Mouse (Mus musculus) frontal cortex, postnatal 14 days (tissue): ENCODE measurements around the gene Phykpl.

Source experiments
- DNase-seq, 2 experiments: peaks; one replicate each; pipeline ENCODE4 v3.0.0; 2022; ENCODE audit warnings: low spot score in 2 of 2

Gene Phykpl

DNA sequence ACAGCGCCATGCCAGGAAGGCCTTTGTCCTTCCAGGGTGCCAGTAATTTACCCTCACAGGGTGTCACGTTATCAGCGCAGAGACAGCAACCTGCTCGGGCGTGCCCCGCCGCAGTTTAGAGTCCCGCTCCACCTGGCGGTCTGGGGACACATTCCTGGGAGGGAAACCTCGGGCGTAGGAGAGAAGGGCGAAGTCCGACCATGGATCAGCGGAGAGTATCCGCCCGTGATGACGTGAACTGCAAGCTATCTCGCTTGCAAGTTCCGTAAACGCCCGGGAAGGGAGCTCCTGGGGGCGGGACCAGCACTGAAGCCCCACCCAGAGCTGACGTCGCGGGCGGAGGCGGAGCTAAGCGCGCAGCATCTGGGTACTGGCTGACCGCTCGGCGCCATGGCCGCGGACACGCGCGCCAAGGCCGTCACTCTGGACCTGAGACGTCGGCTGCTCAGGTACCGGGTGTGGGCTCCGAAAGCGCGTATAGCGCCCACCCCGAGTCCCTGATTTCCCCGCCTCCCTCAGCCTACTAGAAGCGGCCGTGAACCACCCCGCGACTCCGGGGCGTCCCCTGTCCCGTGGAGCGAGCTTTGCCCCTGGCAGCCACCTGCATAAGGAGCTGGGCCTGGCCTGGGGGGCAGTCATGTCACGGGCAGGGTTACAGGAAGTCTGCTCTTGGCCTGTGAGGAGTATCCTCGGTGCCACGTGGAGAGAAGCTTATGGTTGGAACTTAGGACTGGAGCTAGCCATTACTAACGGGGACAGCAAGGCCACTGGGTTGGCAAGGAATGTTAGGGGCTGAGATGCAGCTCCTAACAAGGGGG is at the start of gene Phykpl:
Phykpl (plus strand) TSS at position 327 of the 818 bp plus-strand sequence.
- peak; percentile 88 to 93 for DNase-seq

- no peak for DNase-seq
These were observed 46.2 kb upstream of the Phykpl start for GRCm38 (mm10) chr11:51538388-51538787.

GRCm38 (mm10) chr11:51538919-51539758 is 45.4 kb upstream of the Phykpl start:
- DNase-seq = no peak

DNA sequence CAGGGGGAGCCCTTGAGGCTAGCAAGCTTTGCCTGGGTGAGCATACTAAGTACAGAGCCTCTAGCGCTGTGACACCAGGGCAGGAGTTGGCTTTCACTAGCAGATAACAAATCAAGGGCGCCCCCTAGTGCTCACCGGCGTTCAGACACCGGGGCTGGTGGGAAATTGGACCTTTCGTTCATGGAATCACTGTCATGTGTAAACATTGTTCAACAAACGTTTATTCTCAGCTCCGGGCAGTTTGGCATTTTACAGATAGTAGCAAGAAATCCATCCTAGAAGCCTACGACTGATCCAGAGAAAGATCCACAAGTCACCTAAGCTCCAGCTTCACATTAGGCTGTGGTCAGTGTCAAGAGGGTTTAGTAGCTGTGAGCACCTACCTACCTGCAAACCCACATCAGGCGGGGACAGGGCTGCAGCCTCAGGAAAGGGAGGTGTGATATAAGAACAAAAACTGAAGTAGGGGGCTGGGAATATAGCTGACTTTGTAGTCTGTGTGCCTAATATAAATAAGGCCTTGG is 44.7 kb upstream of the Phykpl start:
- peak; percentile 88 to 93 for DNase-seq

DNA sequence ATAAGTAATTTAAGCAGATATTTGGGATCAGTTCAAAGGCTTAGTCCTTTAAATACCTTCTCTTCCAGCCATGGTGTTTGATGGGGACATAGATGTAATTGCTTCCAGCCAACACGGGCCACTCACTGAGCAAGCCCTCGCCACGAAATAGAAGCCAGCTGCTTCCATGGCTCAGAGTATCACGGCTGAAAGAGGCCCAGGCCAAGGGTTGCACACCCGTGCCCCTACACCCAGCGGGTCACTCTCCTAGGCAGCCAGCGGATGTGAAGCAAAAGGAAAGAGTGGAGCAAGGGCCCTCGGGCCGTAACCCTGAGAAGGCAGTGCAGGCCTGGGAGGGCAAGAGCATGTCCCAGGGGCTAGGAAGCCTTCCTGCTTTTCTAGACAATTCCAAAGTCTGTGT is 42.1 kb upstream of the Phykpl start:
- DNase-seq = no peak

DNA sequence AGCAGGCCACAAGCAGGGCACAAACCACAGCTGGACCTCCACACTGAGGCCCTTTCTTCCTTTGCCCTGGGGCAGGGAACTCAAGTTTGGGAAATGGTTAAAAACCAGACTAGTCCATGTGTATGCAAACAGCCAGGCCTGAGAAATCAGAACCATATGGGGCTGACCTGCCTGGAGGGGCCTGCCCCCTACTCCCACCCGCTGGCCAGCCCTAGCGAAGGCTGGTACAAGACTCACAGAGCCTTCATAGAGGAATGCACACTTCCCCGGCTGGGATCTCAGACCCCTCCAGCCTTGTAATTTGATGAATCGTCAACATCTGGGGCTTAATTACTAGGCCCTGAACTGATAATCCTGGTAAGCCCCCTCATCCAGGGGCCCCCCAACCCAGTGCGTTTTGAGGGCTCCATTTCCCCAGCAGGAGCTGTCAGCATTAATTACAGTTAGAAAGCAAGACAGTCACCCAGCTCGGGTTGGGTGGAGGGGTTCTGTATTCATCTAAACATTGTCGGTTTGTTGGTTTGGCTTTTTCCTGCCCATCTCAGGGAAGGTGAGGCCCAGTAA is 41.0 kb upstream of the Phykpl start:
- no peak for DNase-seq

DNA sequence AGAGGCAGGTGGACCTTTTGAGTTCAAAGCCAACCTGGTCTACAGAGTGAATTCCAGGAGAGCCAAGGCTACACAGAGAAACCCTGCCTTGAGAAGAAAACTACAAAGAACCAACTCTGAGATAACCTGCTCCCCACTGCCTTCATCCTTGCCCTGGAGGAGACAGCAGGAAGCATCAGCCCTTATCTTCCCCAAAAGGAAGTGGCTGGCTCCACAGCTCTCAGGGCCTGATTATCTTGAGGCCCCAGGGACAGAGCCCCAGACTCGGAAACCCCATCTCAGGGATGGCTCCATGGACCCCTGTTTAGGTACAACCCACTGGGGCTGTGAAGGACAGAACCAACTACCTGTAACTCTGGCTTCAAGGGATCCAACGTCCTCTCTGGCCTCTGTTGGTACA is 40.1 kb upstream of the Phykpl start:
- no peak for DNase-seq

DNA sequence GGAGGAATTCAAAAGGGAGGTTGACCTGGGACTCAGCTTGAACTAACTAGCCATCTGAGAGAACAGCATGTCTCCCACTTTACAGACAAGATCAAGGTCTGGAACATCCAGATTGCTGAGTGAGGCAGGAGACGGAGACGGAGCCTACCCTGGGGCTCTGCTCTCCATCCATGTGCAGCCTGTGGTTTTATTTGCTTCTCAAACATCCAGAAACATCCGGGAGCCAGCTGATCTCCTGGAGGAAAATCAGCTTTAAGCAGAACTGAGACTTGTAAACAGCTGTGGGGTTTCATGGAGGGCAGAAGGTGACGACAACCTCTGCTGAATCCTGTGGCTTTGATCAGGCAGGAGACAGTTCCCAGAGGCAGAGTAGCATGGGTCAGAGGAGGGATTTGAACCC is 38.7 kb upstream of the Phykpl start:
- DNase-seq = no peak

DNA sequence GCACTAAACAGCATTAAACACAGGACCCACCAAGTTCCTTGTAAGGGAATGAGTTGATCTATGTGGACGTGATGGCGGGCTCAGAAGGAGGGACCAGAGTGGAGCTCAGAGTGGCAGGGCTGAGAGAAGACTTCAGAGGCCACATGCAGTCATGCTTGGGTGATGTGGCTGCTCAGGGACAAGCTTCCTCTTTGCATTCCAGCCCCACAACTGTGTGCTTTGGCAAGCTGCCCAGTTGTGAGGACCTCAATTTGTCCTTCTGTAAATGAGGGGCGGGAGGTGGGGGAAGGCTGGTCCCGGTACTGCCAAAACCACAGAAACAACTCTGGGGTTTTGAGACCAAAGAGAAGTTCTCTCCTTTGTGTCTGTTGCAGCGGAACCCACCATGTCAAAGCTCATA is 33.3 kb upstream of the Phykpl start:
- no peak for DNase-seq

- DNase-seq = no peak
These were observed 32.5 kb upstream of the Phykpl start for GRCm38 (mm10) chr11:51552091-51552490.

- no peak for DNase-seq
These were observed 30.0 kb upstream of the Phykpl start for GRCm38 (mm10) chr11:51554590-51554989.

DNA sequence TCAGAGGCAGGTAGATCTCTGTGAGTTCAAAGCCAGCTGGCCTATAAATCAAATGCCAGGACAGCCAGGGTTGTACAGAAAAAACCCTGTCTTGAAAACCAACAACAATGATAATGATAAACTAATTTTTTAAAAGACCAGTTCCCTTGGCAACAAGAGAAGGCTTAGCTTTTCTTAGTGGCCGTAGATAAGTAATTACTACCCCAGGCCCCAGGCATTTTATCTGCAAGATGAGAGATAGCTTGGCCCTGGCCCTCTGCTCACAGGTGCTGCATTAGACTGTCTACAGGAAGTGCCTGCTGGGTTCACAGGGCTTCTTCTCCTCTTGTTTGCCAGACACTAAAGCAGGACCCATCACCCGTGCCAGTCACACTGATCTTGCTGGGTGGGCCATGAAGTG is 29.5 kb upstream of the Phykpl start:
- no peak for DNase-seq

DNA sequence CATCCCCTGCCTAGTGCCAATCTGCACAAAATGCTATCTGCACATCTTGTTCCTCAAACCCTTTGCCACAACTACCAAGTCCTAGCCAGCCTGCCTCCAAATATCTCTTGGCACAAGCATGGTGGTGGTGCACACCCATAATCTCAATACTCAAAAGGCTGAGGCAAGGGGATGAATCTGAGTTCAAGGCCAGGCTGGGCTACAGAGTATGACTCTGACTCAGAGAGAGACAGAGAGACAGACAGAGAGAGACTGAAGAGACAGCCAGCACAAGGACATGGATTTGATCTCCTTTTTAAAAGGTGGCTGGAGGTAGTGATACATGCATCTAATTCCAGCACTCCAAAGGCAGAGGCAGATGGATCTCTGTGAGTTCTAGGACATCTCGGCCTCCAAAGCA is 21.3 kb upstream of the Phykpl start:
- DNase-seq = no peak

- DNase-seq = no peak
These were observed 19.5 kb upstream of the Phykpl start for GRCm38 (mm10) chr11:51565062-51565461.

- no peak for DNase-seq
These were observed 18.6 kb upstream of the Phykpl start for GRCm38 (mm10) chr11:51565951-51566350.

- no peak for DNase-seq
These were observed 15.8 kb upstream of the Phykpl start for GRCm38 (mm10) chr11:51568801-51569200.

GRCm38 (mm10) chr11:51576454-51576853 is 8.1 kb upstream of the Phykpl start:
- no peak for DNase-seq

GRCm38 (mm10) chr11:51577587-51577986 is 7.0 kb upstream of the Phykpl start:
- DNase-seq = no peak

- no peak for DNase-seq
These were observed 5.5 kb upstream of the Phykpl start for GRCm38 (mm10) chr11:51579024-51579423.

GRCm38 (mm10) chr11:51582713-51583112 is 1.8 kb upstream of the Phykpl start:
- peak in 1 of 2 experiments; percentile 42 for DNase-seq

GRCm38 (mm10) chr11:51584057-51584430 is 513 bp upstream of the Phykpl start:
- DNase-seq = no peak

DNA sequence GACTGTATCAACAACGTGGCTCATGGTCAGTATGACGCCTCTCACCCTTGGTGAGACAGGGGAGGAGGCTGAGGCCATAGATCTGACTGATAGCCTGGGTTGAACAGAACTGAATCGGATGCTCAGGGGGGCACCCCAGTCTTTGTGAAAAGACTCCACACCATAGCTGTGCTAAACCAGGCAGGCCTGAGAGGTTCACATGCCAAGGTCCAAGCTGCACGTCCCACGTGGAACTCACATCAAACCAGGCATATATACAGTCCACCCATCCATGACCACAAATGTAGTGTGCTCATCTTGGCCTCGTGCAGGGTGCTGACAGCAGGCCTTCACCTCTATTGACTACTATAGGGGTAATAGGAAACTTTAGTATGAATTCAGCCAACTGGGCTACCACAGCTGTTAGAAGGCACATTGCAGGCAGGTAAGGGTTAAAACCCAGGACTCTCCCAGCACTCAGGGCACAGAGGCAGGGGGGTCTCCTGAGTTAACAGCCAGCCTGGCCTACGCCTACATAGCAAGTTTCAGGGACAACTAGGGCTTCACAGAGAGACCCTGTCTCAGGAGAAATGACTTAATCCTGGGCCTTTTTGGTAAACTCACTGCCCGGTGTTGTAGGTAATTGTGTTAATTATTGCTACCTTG is 1.2 kb downstream of the Phykpl start:
- DNase-seq = no peak
